Mouse (Mus musculus) fat pad, adult 2 months (tissue): Measurements from ENCODE around the gene 2310022A10Rik.

Experiments used
- DNase-seq: peaks from one replicate; pipeline ENCODE4 v3.0.0-alpha.2; 2011; ENCODE audit warnings: low read depth, low spot score; ENCODE audit errors: extremely low read depth

Gene 2310022A10Rik

DNA sequence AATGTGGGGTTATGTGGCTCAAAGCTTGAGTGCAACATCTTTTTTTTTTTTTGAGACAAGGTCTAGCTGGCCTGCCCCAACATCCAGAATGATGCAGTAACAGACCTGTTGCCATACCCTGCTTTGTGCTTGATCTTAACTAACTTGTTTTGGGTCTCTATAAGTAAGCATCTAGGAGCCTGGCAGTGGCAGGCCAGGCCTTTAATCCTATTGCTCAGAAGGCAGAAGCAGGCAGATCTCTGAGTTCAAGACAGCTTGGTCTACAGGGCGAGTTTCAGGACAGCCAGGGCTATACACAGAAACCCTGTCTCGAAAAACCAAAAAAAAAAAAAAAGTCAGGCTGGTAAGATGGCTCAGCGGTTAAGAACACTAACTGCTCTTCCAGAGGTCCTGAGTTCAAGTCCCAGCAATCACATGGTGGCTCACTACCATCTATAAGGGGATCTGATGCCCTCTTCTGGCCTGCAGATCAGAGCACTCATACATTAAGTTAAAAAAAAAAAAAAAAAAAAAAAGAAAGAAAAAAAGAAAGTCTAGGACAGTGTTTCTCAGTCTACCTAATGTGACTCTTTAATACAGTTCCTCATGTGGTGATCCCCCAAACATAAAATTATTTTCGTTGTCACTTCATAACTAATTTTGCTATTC is 37.7 kb downstream of the 2310022A10Rik start:
- no peak for DNase-seq

DNA sequence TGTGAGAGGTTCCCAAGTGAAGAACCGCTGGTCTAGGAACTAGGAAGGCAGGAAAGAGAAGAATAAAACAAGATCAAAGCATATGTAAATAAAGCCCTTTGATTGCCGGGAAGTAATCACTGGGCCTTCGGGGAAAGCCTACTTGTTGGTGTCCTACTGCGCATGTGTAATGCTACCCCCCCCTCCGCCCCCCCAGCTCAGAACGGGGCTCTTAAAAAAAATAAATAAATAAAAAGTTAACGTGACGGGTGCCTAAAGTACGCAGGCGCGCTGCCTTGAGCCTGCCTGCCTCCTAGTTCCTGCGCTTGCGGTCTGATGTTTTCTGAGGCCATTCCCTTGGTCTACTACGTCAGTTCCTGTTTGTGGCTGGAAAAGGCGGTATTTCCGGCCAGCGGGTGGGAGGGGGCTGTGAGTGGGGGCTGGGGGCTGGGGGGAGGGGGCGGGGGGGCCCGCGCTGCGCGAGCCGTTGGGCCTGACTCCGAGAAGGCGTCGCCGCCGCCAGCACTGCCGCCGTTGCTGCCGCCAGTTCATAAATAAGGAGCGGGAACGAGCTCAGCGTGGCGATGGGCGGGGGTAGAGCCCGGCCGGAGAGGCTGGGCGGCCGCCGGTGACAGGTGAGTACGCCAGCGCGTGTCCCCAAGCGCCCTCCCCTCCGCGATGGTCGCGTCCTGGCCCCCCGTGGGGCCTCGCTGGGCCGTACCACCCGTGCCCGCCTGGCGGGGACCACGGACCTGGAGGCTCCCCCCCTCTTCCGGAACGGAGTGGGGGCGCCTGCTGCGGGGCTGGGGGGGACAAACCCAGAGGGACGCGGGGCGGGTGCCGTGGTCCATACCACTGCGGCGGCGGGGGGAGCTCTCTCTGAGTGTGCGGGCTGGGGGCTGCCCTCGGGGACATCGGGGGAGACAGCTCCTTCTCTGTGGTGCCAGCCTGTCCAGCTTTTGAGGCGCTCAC is 38.5 kb downstream of the 2310022A10Rik start, which contains the start of gene Akt2:
Akt2 (plus strand) TSS at position 287 of the 951 bp plus-strand sequence.
- peak; percentile 87 for DNase-seq

DNA sequence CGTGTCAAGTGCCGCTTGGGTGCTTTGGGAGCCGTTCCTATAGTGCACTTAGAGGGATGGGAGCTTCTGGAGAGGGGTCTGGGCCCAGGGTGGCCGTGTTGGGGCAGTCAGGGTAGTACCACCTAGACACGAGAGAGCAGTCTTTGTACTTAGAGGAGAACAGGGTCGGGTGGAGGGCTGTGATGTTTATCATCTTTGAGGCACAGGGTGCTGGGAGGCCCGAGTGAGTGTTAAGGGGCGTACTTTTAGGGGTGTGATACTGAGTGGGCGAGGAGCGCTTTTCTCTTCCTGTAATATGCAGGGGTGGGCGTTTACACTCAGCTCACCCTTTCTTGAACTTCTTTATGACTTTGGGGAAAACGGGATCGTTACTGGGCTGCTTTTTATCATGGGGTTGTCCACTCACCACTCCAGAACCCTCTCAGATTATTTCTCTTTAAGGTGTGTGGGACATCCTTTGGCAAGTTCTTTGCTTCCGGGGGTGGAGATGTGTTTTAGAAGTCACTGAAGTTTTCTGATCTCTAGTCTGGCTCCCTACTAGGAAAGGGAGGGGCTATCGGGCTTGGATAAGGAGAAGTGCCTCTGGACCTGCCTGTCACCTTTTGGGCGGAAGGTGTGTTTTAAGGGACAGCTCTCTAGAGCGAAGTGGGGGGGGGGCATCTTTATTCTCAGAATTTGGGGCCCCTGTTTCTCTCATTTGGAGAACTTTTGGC is 39.3 kb downstream of the 2310022A10Rik start:
- DNase-seq = no peak

DNA sequence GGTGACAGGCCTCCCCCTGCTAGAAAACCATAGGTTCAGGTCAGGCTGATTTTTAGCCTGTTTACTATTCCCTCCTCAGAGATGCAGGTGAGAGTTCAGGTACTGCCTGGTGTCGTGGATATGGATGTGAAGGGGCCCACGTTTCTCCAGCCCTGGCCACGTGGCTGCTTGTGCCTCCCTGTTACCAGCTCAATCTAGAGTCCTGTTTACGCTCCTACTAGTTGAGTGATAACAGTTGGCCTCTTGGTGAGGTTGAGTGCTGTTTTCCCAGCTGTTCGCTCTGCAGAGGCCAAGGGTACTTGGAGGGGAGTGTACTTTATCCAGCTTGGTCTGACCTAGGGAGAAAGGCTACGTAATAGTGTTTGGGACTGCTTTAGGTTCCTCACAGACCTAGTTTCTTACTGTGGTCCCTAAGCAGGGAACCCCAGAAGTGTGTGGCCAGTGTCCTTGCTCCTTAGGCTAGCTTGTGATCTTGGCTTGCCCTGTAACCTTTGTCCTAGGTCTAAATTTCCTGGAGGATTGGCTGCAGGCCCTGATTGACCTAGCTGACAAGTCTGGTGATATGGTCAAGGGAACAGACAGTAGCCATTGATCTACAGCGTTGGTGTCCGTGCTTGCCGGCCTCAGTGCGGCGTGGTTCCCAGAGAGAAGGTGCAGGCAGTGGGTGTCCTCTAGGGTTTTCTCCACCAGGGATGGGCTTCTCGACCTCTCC is 40.1 kb downstream of the 2310022A10Rik start:
- DNase-seq = no peak

DNA sequence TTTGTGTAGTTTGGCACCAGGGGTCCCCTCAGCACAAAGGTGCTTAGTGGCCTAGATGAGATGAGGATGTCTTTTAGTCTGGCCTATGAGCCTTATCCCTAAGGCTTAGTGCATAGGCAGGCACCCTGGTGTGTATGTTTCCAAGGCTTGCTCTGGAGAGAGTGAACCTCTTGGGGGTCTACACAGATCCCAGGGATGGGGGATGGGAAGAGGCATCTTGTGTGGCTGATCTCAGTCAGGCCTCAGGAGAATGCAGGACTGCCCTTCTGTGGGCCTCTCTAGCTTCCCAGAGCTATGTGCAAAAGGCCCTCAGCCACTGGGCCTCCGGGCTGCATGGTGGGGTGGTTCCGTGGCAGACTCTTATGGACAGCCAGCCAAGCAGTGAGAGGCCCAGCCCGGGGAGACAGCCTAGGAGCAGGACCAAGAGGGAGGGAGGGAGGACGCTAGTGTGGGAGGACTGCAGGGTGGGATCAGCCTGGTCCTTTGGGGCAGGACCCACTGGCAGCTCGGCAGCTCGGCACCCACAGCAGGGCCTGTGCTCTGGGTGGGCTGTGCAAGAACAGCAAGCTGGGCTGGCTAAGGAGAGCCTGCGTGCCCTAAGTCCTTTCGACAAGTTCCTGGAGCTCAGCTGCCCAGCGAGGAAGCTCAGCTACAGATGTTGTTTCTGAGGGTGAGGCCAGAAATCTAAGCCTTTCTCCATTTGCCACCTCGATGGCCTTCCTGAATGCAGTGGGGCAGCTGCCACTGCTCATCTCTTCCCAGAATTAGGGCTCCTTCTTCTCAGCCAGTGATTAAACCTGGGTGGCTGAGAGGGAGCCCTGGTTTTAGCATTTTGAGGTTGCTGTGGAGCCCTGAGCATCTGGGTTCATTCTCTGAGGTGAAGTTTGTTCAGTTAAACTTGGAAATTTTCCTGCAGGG is 43.8 kb downstream of the 2310022A10Rik start:
- DNase-seq = no peak

DNA sequence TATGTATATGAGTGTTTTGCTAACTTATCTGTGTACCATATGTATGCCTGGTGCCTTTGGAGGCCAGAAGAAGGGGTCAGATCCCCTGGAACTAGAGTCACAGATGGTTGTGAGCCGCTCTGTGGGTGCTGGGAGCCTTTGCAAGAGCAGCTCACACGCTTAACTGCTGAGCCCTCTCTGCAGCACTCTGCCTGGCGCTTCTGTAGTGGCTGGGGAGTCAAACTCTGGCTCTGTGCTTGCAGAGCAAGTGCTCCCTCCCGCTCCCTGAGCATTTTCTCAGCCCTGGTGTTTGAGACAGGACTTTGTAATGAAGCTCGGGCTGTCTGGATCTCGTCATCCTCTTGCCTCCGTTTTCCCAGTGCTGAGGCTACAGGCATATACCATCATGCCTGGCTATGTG is 45.0 kb downstream of the 2310022A10Rik start:
- DNase-seq = no peak

DNA sequence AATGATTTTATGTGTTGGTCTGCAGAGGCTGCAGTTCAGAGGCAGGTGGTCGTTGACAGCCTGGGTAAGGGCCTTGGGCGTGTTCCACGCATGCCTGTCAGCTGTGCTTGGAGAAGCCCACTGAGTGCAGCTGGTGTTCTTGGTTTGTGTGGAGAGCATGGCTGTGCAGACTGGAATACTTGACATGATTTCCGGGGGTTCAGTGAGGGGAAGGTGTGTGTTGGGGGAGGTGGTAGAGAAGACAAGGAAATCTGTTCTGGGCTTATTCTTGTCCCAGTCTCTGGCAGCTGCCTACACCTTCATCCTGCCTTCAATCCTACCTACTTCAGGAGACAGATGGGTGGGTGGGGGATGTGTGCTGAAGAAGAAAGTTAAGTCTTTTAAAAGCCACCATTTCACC is 48.6 kb downstream of the 2310022A10Rik start:
- DNase-seq = no peak

DNA sequence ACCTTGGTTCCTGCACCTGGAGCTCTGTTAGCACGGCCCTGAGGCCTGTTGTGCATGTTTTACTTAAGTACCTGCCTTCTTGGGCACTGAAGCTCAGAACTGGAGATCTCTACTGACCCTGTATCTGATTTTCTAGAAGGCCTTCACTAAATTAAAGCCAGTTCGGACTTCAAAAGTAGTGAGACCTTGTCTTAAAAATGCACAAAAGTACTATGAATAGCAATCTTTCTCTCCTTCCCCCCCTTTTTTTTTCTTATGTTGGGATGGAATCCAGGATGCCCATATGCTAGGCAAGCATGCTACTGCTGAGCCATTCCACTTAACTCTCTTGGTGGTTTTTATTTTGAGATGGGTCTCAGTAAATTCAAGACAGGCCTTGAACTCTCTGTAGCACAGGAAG is 49.1 kb downstream of the 2310022A10Rik start:
- DNase-seq = no peak

DNA sequence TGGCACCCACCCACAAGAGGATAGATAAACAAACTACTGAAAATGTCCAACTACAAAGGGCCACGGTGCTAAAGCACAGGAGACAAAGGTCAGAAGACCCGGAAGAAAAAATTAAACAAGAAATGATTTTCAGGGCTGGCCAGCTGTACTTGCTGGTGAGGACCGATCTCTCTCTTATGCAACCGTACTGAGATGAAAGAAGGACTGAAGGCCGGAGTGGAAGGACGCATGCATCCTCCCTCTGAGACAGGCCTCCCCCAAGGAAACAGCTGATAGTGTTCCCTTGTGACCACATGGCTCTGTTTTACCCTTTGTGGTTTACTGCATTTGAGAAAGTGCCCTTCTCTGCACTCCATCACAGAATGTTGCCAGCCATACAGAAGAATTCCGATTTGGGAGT is 49.8 kb downstream of the 2310022A10Rik start:
- DNase-seq = no peak

DNA sequence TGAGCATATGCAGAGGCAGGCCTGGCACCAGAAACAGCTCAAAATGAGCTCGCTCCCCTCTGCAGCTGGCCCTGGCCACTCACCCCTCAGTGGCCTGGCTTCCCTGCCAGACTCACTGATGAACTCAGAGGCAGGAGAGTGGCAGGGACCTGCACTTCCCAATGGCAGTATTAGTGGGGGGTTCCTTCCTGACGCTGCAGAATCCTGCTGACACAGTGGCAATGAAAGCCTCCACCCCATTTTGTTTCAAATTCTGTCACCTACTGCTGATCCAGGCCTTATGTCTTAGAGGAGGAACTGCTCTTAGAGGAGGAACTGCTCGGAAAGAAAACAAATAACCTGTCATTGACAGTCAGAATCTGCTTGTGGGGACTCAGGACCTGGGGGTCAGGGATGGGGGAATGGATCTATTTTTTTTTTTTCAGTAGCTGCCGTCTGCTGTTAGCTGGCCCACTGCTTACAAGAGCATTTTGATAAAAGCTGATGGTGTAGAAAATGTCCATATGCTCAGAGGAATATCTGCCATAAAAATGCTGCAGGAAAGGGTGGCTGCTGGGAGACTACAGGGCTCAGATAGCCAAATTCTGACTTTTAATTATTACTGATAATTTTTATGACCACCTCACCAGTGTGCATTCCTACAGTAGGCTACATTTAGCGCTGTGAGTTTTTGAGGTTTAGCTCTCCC is 51.8 kb downstream of the 2310022A10Rik start:
- no peak for DNase-seq

DNA sequence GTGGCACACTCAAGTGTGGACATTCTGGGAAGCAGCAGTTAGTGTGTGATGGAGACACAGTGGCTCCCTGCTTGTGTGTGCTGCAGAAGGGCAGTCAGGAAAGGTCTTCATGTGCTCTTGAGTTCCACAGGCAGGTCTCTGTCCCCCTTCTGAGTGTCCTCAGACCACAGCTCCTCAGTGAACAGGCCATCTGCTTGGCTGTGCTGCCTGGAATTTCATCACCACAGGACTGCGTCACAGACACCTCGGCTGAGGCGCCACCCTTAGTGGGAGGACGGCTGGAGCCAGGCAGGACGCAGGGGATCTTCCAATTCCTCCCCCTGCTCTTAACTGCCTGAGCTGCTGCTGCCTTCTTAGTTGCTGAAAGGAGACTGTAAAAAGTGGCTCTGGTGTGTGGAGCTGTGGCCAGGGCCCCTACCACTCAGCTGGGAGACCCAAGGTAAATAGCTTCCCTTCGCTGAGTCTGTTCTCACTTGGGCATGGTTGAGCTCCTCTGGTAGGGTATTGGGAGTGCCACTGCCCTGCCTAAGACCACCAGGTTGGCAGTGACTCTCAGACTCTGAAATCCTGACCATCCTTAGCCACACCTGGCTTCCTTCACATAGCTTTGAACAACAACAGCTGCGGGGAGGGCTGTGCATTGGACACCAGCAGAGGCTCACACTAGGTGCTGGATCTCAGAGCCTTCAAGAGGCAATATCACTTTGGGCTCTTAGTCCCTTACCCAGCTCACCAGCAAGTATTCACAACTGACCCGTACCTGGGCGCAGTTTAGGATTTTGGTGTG is 52.7 kb downstream of the 2310022A10Rik start:
- DNase-seq = no peak

DNA sequence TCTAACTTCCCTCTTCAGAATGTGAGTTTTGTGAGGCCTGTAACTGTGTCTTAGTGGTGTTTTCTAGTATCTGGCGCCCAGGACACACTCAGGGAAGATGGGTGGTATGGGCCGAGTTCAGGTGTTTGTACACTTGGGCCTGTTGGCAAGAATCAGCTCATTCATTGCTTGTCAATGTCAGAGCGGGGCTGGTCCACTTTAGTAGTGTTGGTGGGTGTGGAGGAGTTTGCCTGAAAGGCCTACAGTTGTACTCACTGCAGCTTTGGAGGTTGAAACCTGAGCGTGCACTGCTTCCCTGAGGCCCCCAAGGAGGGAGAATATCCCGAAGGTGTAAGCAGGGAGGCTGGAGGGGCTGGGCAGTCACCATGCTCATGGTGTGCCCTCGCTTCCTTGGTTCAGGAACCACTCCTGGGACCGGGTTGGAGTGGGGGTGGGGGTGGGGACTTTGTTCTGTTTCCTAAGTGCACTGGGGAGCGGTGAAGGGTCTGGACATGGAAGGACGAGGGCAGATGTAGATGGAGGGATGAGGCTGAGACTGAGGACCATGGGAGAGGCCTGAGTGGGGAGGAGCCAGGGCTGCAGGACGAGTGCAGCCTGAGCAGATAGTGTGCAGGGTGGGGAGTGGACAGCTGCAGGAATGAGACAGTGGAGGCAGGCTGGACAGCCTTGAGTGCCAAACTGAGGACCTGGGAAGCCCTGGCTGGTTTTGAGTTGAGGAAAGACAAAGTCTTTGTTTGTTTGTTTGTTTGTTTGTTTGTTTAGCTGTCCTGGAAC is 53.6 kb downstream of the 2310022A10Rik start:
- no peak for DNase-seq

DNA sequence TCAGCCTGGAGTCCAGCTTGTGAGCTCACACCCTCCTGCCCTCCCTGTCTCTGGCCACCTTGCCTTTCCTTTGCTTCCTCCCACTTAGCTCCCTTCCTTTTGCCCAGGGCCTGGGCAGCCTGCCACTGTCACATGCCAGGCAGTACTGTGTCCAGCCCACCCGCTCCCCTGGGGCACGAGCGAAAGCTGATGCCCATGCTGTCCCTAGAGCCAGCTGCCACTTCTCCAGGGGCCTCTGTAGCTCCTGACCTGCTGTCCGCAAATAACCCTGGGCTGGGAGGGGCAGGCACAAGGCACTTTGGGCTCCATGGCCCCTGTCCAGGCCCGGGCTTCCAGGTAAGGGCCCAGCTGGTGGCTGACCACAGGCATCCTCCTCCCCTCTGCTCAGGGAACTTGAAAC is 54.5 kb downstream of the 2310022A10Rik start:
- DNase-seq = no peak

DNA sequence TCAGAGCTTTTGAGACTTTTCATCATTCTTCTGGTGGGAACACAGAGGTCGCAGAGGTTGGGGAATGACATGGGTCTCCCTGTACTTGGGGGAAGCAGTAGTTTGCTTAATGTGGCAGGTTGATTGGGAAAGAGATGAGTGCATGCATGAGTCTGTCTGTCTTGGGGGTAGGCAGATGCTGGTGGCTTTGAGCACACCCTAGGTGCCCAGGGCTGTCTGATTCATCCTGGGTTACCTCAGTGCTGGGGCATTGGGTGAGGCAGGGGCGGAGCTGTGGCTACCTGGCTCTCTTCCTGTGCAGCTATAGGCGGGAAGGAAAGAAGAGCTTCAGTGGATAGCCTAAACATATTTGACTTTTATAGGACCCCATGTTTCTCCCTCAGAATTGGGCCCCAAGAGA is 55.1 kb downstream of the 2310022A10Rik start:
- DNase-seq = no peak

DNA sequence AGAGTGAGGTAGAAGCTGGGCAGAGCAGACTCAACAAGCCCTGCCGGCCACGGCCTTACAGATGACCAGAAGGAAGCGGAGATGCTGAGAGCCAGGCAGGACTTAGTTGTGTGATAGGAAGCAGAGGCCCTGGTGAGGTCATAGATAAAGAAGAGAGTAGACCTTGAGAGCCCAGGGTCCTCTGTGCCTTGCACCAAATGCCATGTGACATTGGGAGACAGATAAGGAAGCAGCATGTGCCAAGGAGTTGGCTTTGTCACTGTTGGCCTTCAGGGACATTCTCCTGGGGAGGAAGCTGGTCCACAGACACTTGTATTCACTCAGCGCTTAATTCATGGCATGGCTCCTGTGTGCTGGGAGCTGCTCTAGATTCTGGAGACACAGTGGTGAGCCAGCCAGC is 56.3 kb downstream of the 2310022A10Rik start:
- no peak for DNase-seq

DNA sequence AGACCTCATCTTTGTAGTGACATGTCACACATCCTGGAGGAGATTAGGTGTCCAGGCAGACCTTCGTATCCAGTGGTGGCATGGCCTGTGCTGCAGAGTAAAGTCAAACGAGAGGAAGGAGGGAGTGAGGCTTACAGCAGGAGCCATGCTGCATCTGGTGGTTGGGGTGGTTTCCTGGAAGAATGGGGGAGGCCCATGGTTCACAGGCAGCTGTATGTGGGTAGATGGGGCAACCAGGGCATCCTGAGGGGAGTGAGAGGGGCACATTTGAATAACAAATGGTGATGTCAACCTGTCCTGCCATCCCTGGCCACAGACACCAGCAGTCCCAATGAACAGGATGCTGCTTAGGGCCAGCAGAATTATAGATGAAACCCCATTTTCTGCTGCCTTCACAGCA is 56.7 kb downstream of the 2310022A10Rik start:
- no peak for DNase-seq

DNA sequence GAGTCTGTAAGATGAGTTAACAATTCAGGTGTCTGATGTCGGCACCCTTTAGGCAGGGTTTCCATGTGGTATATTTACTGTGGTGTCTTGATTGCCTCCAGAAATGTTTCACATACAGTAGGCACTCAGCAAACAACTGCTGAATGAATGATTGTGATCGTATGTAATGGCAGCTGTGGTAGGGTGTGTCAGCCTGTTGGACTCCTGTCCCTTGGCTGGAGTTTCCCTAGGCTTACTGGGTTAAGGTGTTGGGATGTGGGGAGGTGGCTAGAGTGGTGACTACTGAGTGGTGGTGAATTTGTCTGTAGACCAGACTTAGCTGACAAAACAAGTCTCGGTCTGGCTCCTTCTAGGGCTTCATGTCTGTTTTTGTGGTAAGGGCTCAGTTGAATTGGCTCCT is 57.3 kb downstream of the 2310022A10Rik start:
- no peak for DNase-seq

DNA sequence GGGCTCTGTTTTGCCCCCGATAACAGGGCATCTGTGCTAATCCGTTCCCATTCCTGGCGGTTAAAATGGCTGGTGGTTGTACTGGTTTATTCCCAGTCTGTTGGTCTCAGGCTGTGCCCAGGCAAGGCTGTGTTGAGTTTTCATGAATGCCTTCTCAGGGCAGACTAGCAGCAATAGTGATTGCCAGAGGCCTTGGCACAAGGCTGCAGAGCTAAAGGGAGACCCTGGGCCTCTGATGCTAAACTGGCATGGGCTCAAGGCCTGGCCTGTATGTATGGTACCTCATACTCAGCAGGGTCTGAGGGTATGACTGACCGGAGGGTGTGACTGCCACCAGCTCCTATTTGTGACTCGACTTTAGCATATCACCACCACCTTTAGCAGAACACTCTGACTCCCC is 57.8 kb downstream of the 2310022A10Rik start:
- no peak for DNase-seq
